Mouse (Mus musculus) embryonic facial prominence, embryonic 10.5 days (tissue): ENCODE results near the gene Lmna. TPM values are rescaled to one million over a fixed set of nuclear protein-coding genes. Genes with fewer than 3 reads are reported as not detected.

Experiments used
- DNase-seq: peaks from one replicate; pipeline ENCODE4 v3.0.0-alpha.2; 2017; ENCODE audit warnings: low spot score
- H3K27ac ChIP-seq: fragments of 300-500 bp; sonication (generic); replicated peaks from 2 replicates; pipeline ENCODE4 v1.5.1; 2016; ENCODE audit warnings: mild to moderate bottlenecking
- H3K27me3 ChIP-seq: fragments of 300-500 bp; sonication (generic); replicated peaks from 2 replicates; pipeline ENCODE4 v1.6.1; 2016; ENCODE audit warnings: low read depth, mild to moderate bottlenecking; ENCODE audit not compliant: poor library complexity, severe bottlenecking
- H3K36me3 ChIP-seq: fragments of 300-500 bp; sonication (generic); replicated peaks from 2 replicates; pipeline ENCODE4 v1.6.1; 2016; ENCODE audit warnings: mild to moderate bottlenecking, moderate library complexity
- H3K4me1 ChIP-seq: fragments of 300-500 bp; sonication (generic); 2 replicates; pipeline ENCODE4 v1.6.1; 2016
- H3K4me3 ChIP-seq: fragments of 300-500 bp; sonication (generic); 2 replicates; pipeline ENCODE4 v1.5.1; 2016; ENCODE audit warnings: mild to moderate bottlenecking, moderate library complexity
- H3K9me3 ChIP-seq: fragments of 300-500 bp; sonication (generic); 2 replicates; pipeline ENCODE4 v1.6.1; 2016; ENCODE audit warnings: mild to moderate bottlenecking
- WGBS: fragments of 180-500 bp; shearing (Covaris S2); methylation state at CpG from one replicate; pipeline ENCODE4 v1.1.7; 2016; 5-methylcytosine and 5-hydroxymethylcytosine counted together
- polyA plus RNA-seq: library from polyadenylated mRNA; unstranded; fragments of >200 nt; fragmentation: Nextera tagmentation; extraction: Ambion mirVana; gene quantifications from 2 replicates; pipeline ENCODE4 v1.2.1, GENCODE M21; 2016

Lmna gene
- polyA plus RNA-seq, 1 experiment from 2014 or later: 17.9 TPM

GRCm38 (mm10) chr3:88483141-88483540 lies 26.6 kb downstream of the Lmna start:
- WGBS: 80% methylated on average over 8 of the region's 8 CpGs
- no peak overlapping the region for H3K27ac ChIP-seq

GRCm38 (mm10) chr3:88482336-88482735 lies 27.4 kb downstream of the Lmna start:
- H3K9me3 ChIP-seq: no peaks in the 10 kb centered on the region
- 0 out of 2 replicates have a peak overlapping the region, but pooled peaks have one; percentile 14 for H3K27ac ChIP-seq
- H3K27me3 ChIP-seq: peaks cover 69% of the 10 kb centered on the region
- H3K4me1 ChIP-seq: peaks cover 32% of the 10 kb centered on the region
- no peak for DNase-seq
- WGBS: 30% methylated on average over 18 of the region's 18 CpGs
- H3K36me3 ChIP-seq: no peaks in the 10 kb centered on the region
- no peak overlapping the region for H3K4me3 ChIP-seq

More at GRCm38 (mm10) chr3:88483141-88483540, 26.6 kb downstream of the Lmna start:
- no peak overlapping the region for H3K4me3 ChIP-seq
- peaks cover 30% of the 10 kb centered on the region for H3K4me1 ChIP-seq
- H3K9me3 ChIP-seq: no peaks in the 10 kb centered on the region
- H3K36me3 ChIP-seq: no peaks in the 10 kb centered on the region
- no peak for DNase-seq
- peaks cover 78% of the 10 kb centered on the region for H3K27me3 ChIP-seq

- Histone ChIP-seq H3K27me3 (peaks cover 61% of the 10 kb centered on the region), H3K27ac (no peak overlapping the region)
Observed at GRCm38 (mm10) chr3:88481372-88482040, 28.2 kb downstream of the Lmna start.

GRCm38 (mm10) chr3:88480679-88481078 lies 29.1 kb downstream of the Lmna start:
- Histone ChIP-seq H3K9me3 (no peaks in the 10 kb centered on the region), H3K27ac (no peak overlapping the region), H3K27me3 (peaks cover 53% of the 10 kb centered on the region), H3K36me3 (no peaks in the 10 kb centered on the region), H3K4me1 (peaks cover 26% of the 10 kb centered on the region), H3K4me3 (no peak overlapping the region)
- WGBS: 87% methylated on average over 5 of the region's 5 CpGs
- no peak for DNase-seq

More at GRCm38 (mm10) chr3:88481372-88482040, 28.2 kb downstream of the Lmna start:
- Histone ChIP-seq H3K9me3 (no peaks in the 10 kb centered on the region), H3K4me1 (peaks cover 26% of the 10 kb centered on the region), H3K4me3 (no peak overlapping the region), H3K36me3 (no peaks in the 10 kb centered on the region)
- DNase-seq: no peak
- WGBS: 57% methylated on average over 8 of the region's 8 CpGs

GRCm38 (mm10) chr3:88479828-88480227 lies 29.9 kb downstream of the Lmna start:
- DNase-seq: no peak
- no peaks in the 10 kb centered on the region for H3K36me3 ChIP-seq
- H3K9me3 ChIP-seq: no peaks in the 10 kb centered on the region
- 86% methylated on average over 4 of the region's 4 CpGs for WGBS
- peaks cover 24% of the 10 kb centered on the region for H3K4me1 ChIP-seq
- H3K27ac ChIP-seq: no peak overlapping the region
- H3K4me3 ChIP-seq: no peak overlapping the region
- H3K27me3 ChIP-seq: peaks cover 44% of the 10 kb centered on the region

- Histone ChIP-seq H3K36me3 (no peaks in the 10 kb centered on the region), H3K9me3 (no peaks in the 10 kb centered on the region), H3K4me3 (no peak overlapping the region), H3K4me1 (peaks cover 18% of the 10 kb centered on the region), H3K27ac (no peak overlapping the region), H3K27me3 (peaks cover 38% of the 10 kb centered on the region)
- DNase-seq: no peak
- WGBS: 61% methylated on average over 3 of the region's 3 CpGs
Observed at GRCm38 (mm10) chr3:88479163-88479562, 30.6 kb downstream of the Lmna start.

- WGBS: 3% methylated on average over 8 of the region's 8 CpGs
Observed at GRCm38 (mm10) chr3:88477735-88478134, 32.0 kb downstream of the Lmna start.

GRCm38 (mm10) chr3:88476403-88476802 lies 33.4 kb downstream of the Lmna start:
- Histone ChIP-seq H3K27ac (no peak overlapping the region), H3K36me3 (no peaks in the 10 kb centered on the region), H3K4me3 (no peak overlapping the region), H3K4me1 (peaks cover 20% of the 10 kb centered on the region), H3K27me3 (peaks cover 10% of the 10 kb centered on the region), H3K9me3 (no peaks in the 10 kb centered on the region)
- DNase-seq: no peak
- WGBS: 66% methylated on average over 6 of the region's 6 CpGs

More at GRCm38 (mm10) chr3:88477735-88478134, 32.0 kb downstream of the Lmna start:
- Histone ChIP-seq H3K4me3 (no peak overlapping the region), H3K27me3 (peaks cover 23% of the 10 kb centered on the region), H3K9me3 (no peaks in the 10 kb centered on the region), H3K36me3 (no peaks in the 10 kb centered on the region), H3K4me1 (peaks cover 27% of the 10 kb centered on the region), H3K27ac (no peak overlapping the region)
- peak; percentile 90 for DNase-seq

GRCm38 (mm10) chr3:88473571-88473970 lies 36.2 kb downstream of the Lmna start:
- 88% methylated on average over 1 of the region's 1 CpGs for WGBS
- Histone ChIP-seq H3K27ac (peak overlapping the region; percentile 52), H3K36me3 (no peaks in the 10 kb centered on the region), H3K4me1 (peaks cover 24% of the 10 kb centered on the region), H3K27me3 (no peaks in the 10 kb centered on the region), H3K9me3 (0 out of 2 replicates have a peak, but pooled peaks cover 4% of the 10 kb centered on the region), H3K4me3 (no peak overlapping the region)
- DNase-seq: no peak

GRCm38 (mm10) chr3:88473020-88473419 lies 36.7 kb downstream of the Lmna start:
- H3K36me3 ChIP-seq: no peaks in the 10 kb centered on the region
- 0 out of 2 replicates have a peak, but pooled peaks cover 4% of the 10 kb centered on the region for H3K9me3 ChIP-seq
- H3K27ac ChIP-seq: peak overlapping the region; percentile 52; the same call in 1 of the 2 replicates
- H3K27me3 ChIP-seq: no peaks in the 10 kb centered on the region
- WGBS: 25% methylated on average over 5 of the region's 5 CpGs
- peaks cover 21% of the 10 kb centered on the region for H3K4me1 ChIP-seq
- DNase-seq: peak; percentile 66
- no peak overlapping the region for H3K4me3 ChIP-seq

GRCm38 (mm10) chr3:88470943-88471479 lies 38.7 kb downstream of the Lmna start:
- Histone ChIP-seq H3K36me3 (no peaks in the 10 kb centered on the region), H3K4me3 (no peak overlapping the region), H3K4me1 (peaks cover 20% of the 10 kb centered on the region), H3K27ac (peak overlapping the region; percentile 44; the same call in 1 of the 2 replicates), H3K9me3 (0 out of 2 replicates have a peak, but pooled peaks cover 4% of the 10 kb centered on the region), H3K27me3 (no peaks in the 10 kb centered on the region)
- WGBS: 36% methylated on average over 10 of the region's 10 CpGs
- no peak for DNase-seq

- Histone ChIP-seq H3K4me1 (peaks cover 27% of the 10 kb centered on the region), H3K36me3 (no peaks in the 10 kb centered on the region), H3K4me3 (no peak overlapping the region), H3K9me3 (0 out of 2 replicates have a peak, but pooled peaks cover 4% of the 10 kb centered on the region), H3K27me3 (no peaks in the 10 kb centered on the region), H3K27ac (no peak overlapping the region)
- DNase-seq: no peak
- 75% methylated on average over 2 of the region's 2 CpGs for WGBS
Observed at GRCm38 (mm10) chr3:88469466-88469865, 40.3 kb downstream of the Lmna start.
